Mouse (Mus musculus) left cerebral cortex, postnatal 25 days (tissue): ENCODE measurements around the gene Gm6337. TPM values are rescaled to one million over a fixed set of nuclear protein-coding genes. Genes with fewer than 3 reads are reported as not detected.
"Not testable (repeated sequence)": the region's sequence is repeated elsewhere in the genome, so short reads cannot be mapped to it uniquely, and the experiment has no call there.

Source experiments
- DNase-seq, 2 experiments: peaks; one replicate each; pipeline ENCODE4 v3.0.0; 2022; ENCODE audit warnings: low spot score in 2 of 2, mixed read lengths in 1 of 2
- intact Hi-C: fragments of 180-260 bp; cut with DNase I; formaldehyde crosslinking; loops from one replicate; pipeline ENCODE4 v1.15.1; 2025
- total RNA-seq, 2 experiments: library from RNA; stranded (reverse); gene quantifications; 2 replicates each; pipeline ENCODE4 v1.2.3; 2021

Gene Gm6337
- not detected for total RNA-seq

DNA sequence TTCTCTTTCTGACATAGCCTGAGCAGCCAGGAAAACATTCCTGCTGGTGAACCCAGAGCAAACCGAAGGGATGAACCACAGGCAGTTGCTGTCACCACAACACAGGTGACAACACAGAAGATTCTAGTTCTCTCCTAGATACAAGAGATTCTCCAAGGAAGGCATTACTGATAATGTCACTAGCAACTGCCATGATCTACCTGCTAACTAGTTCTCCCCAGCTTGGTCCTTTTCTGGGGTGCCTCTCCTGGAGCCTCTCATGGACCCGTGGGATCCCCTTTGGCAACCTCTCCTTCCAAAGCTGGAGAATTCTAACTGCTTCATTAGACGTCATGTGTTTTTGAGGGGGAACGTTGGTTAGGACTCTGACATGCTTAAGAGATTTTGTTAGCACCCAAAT lies at the start of gene Gm6337:
Gene Gm6337 (minus strand): TSS at position 101 of the 400 bp plus-strand sequence.
- intact Hi-C loops, DNase-seq: not testable (repeated sequence)

DNA sequence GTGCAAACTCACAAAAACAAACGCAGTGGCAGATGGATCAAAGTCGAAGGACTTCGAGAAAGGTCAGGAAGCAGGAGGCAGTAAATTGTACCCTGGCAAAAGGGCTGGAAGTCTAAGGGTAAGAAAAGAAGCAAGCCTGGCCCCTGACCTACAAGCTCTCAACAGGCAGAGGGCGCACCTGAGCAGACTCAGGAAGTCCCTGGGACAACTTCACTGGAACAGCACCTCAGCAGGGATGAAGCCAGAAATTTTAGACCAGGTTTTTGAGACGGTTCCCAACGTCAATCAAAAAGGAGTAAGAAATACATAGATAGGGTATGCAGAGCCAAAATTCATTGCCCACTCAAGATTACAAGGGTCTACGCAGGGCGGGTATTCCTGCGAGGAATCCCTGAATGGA lies 49.4 kb upstream of the Gm6337 start:
- intact Hi-C loops, DNase-seq: not testable (repeated sequence)

DNA sequence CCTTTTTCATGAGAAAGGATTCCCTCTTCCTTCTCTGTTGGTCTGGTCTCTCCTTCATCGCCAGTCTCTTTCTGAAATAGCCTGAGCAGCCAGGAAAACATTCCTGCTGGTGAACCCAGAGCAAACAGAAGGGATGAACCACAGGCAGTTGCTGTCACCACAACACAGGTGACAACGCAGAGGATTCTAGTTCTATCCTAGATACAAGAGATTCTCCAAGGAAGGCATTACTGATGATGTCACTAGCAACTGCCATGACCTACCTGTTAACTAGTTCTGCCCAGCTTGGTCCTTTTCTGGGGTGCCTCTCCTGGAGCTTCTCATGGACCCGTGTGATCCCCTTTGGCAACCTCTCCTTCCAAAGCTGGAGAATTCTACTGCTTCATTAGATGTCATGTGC lies 35.8 kb upstream of the Gm6337 start, which contains the start of gene Gm8206:
Gene Gm8206 (minus strand): TSS at position 101 of the 400 bp plus-strand sequence.
- DNase-seq, intact Hi-C loops: not testable (repeated sequence)

Other genes starting within 250 kb of the Gm6337 start
- gene Gm3424, start 227.9 kb downstream of the Gm6337 start, total RNA-seq, result not detected
- gene Gm8237, start 177.9 kb downstream of the Gm6337 start, total RNA-seq, result under 1 TPM; 0.78 to 0.96 TPM
- gene Gm3248, start 96.5 kb downstream of the Gm6337 start, total RNA-seq, result under 1 TPM; 0.41 to 0.76 TPM
- gene Gm3453, start 79.1 kb downstream of the Gm6337 start, total RNA-seq, result not detected
- not detected for gene Gm8206, start 35.7 kb upstream of the Gm6337 start, total RNA-seq
- gene Gm3468, start 50.4 kb upstream of the Gm6337 start, total RNA-seq, result 1 to 10 TPM; 1.1 to 1.2 TPM
- gene Gm3476, start 67.5 kb upstream of the Gm6337 start, total RNA-seq, result not detected
- under 1 TPM; 0.78 TPM for gene Gm21560, start 161.0 kb upstream of the Gm6337 start, total RNA-seq
- 1 to 10 TPM; 1.5 to 2.1 TPM for gene Gm3411, start 229.0 kb upstream of the Gm6337 start, total RNA-seq
- gene Gm21103, start 246.6 kb upstream of the Gm6337 start, total RNA-seq, result not detected